Mouse (Mus musculus): ENCODE measurements around the gene Pigx. TPM values are rescaled to one million over a fixed set of nuclear protein-coding genes. Genes with fewer than 3 reads are reported as not detected.
"Not testable (repeated sequence)": the region's sequence is repeated elsewhere in the genome, so short reads cannot be mapped to it uniquely, and the experiment has no call there.

Pigx gene
- polyA plus RNA-seq, 1 experiment from 2014 or later = 93.0 TPM

GRCm38 (mm10) chr16:32076406-32076805, 23.1 kb downstream of the Pigx start:
- Histone ChIP-seq H3K9me3 (replicated peaks) (no peaks in the 10 kb centered on the region), H3K27ac (replicated peaks) (no peak overlapping the region), H3K27me3 (replicated peaks) (no peaks in the 10 kb centered on the region), H3K4me3 (replicated peaks) (no peak overlapping the region), H3K4me2 (no peak overlapping the region; the same call in 1 of the 2 replicates), H3K36me3 (no peaks in the 10 kb centered on the region), H3K4me1 (peaks cover 25% of the 10 kb centered on the region), H3K9ac (replicated peaks) (no peak overlapping the region)
- ATAC-seq (ENCODE audit: low FRiP score) = no peak
- WGBS = 67% methylated on average over 3 of the region's 3 CpGs

DNA sequence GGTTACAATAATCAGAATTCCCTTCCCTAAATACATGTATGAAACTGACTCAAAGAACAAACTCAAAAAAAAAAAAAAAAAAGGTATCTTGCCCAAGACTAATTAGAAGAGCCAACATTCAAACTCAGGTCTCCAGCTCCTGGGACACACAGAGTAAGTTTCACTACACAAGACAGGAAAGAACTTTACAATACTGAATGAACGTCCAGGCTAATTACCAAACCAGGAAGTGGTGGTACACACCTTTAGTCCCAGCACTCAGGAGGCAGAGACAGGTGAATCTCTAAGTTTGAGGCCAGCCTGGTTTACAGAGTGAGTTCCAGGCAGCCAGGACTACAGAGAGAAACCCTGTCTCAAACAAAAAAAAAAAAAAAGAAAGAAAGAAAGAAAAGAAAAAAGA, 23.8 kb downstream of the Pigx start:
- Histone ChIP-seq H3K4me2 (no peak overlapping the region), H3K27ac (replicated peaks) (no peak overlapping the region), H3K36me3 (no peaks in the 10 kb centered on the region), H3K9ac (replicated peaks) (no peak overlapping the region), H3K27me3 (replicated peaks) (no peaks in the 10 kb centered on the region), H3K4me1 (peaks cover 25% of the 10 kb centered on the region), H3K4me3 (replicated peaks) (no peak overlapping the region), H3K9me3 (replicated peaks) (no peaks in the 10 kb centered on the region)
- ATAC-seq (ENCODE audit: low FRiP score) = no peak
- 56% methylated on average over 1 of the region's 1 CpGs for WGBS

GRCm38 (mm10) chr16:32070070-32070469, 29.5 kb downstream of the Pigx start:
- H3K9me3 ChIP-seq (replicated peaks); H3K4me1 ChIP-seq; H3K27me3 ChIP-seq (replicated peaks); ATAC-seq (ENCODE audit: low FRiP score); H3K9ac ChIP-seq (replicated peaks); H3K4me2 ChIP-seq; H3K4me3 ChIP-seq (replicated peaks); H3K36me3 ChIP-seq; H3K27ac ChIP-seq (replicated peaks): not testable (repeated sequence)
- WGBS = 72% methylated on average over 4 of the region's 4 CpGs

DNA sequence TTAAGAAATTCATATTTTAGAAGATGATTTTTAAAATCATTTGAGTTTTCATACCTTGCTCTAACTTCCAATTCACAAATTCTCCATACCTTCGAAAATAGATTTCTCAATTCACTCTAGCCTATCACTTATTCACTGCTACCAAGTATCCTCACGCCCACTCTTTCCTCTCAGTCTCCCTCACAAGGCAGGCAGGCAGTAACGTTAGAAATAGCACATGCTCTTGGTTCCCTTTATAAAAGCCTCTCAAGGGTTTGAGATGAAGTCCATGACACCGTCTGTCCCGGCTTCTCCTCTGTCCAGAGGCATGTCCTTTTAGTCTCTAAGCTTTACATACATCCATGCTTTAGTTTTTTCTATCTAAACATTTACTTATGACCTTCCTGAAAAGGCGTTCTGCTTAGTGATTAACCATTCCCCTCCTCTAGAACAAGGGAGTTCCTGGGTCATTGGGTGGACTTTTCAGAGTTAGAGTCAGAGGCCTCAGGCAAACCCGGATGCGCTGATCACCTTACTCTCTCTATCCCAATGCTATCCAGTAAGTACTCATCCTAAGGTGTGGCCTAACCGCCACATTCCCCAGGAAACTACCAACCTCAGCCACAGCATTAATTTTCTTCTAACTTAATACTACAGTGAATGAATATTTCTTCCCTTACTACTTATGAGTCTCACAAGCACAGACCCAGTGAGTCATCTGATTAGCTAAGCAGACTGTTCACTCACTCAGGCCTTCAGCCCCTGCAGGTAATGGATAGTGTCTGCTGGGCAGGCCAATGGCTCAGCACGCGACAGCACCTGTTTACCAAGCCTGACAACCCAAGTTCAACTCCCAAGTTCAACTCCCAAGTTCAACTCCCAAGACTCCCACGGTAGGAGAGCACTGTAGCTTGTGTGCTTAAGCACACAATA, 30.9 kb downstream of the Pigx start:
- ATAC-seq (ENCODE audit: low FRiP score) = no peak
- WGBS = 83% methylated on average over 12 of the region's 12 CpGs

GRCm38 (mm10) chr16:32066899-32067298, 32.6 kb downstream of the Pigx start:
- H3K27ac ChIP-seq (replicated peaks) = no peak overlapping the region
- H3K4me1 ChIP-seq = 0 out of 2 replicates have a peak, but pooled peaks cover 2% of the 10 kb centered on the region
- H3K9me3 ChIP-seq (replicated peaks) = no peaks in the 10 kb centered on the region
- no peaks in the 10 kb centered on the region for H3K27me3 ChIP-seq (replicated peaks)
- no peak overlapping the region for H3K4me3 ChIP-seq (replicated peaks)
- no peak overlapping the region for H3K9ac ChIP-seq (replicated peaks)
- no peak for ATAC-seq (ENCODE audit: low FRiP score)
- H3K4me2 ChIP-seq = no peak overlapping the region
- H3K36me3 ChIP-seq = no peaks in the 10 kb centered on the region
- 95% methylated on average over 1 of the region's 1 CpGs for WGBS

More for the DNA sequence above, 30.9 kb downstream of the Pigx start:
- Histone ChIP-seq H3K36me3 (no peaks in the 10 kb centered on the region), H3K4me2 (no peak overlapping the region), H3K27ac (replicated peaks) (no peak overlapping the region), H3K9ac (replicated peaks) (no peak overlapping the region), H3K9me3 (replicated peaks) (no peaks in the 10 kb centered on the region), H3K27me3 (replicated peaks) (no peaks in the 10 kb centered on the region), H3K4me3 (replicated peaks) (no peak overlapping the region), H3K4me1 (0 out of 2 replicates have a peak, but pooled peaks cover 2% of the 10 kb centered on the region)

DNA sequence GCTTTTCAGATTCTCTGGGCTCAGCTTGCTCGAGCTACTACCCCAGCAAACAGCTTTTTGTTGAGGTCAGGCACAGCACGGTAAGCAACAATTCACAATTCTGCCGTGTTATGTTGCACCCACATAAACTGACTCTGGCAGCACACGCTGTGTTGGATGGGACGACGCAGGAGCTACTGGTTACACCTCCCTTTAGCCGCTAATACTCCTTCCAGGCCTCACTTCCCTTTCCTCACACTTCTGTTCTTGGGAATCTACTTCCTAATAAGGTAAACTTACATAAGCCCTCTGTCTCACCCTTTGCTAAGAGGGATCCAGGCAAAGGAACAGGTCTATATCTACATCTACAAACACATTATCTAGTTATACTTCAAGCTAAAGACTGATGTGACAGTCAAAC, 35.6 kb downstream of the Pigx start:
- Histone ChIP-seq H3K36me3 (no peaks in the 10 kb centered on the region), H3K4me1 (0 out of 2 replicates have a peak, but pooled peaks cover 2% of the 10 kb centered on the region), H3K27ac (replicated peaks) (no peak overlapping the region), H3K27me3 (replicated peaks) (no peaks in the 10 kb centered on the region), H3K4me2 (no peak overlapping the region), H3K4me3 (replicated peaks) (no peak overlapping the region), H3K9ac (replicated peaks) (no peak overlapping the region), H3K9me3 (replicated peaks) (no peaks in the 10 kb centered on the region)
- ATAC-seq (ENCODE audit: low FRiP score) = no peak
- WGBS = 87% methylated on average over 7 of the region's 7 CpGs

DNA sequence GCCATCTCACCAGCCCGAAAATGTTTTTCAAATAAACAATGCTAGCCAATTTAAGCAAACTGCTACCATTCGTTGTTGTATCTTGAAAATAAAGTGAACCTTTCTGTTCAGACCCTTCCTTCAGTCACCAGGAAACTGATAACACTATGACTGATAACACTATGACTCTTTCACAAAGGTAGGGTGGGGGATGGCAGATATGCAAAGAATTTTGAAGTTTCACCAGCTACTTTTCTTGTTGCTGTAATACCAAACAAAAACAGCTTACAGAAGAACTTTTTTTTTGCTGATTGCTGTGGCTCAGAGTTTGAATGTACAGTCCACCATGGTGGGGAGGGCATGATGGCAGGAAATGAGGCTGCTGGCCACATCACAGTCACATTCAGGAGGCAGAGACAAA, 37.3 kb downstream of the Pigx start:
- Histone ChIP-seq H3K4me2 (no peak overlapping the region), H3K27me3 (replicated peaks) (no peaks in the 10 kb centered on the region), H3K36me3 (no peaks in the 10 kb centered on the region), H3K4me3 (replicated peaks) (no peak overlapping the region), H3K27ac (replicated peaks) (no peak overlapping the region), H3K9me3 (replicated peaks) (no peaks in the 10 kb centered on the region), H3K4me1 (0 out of 2 replicates have a peak, but pooled peaks cover 2% of the 10 kb centered on the region), H3K9ac (replicated peaks) (no peak overlapping the region)
- no peak for ATAC-seq (ENCODE audit: low FRiP score)
- WGBS = 92% methylated on average over 2 of the region's 2 CpGs

GRCm38 (mm10) chr16:32059840-32060523, 39.6 kb downstream of the Pigx start:
- Histone ChIP-seq H3K4me1 (0 out of 2 replicates have a peak, but pooled peaks cover 2% of the 10 kb centered on the region), H3K9me3 (replicated peaks) (no peaks in the 10 kb centered on the region), H3K27ac (replicated peaks) (no peak overlapping the region), H3K27me3 (replicated peaks) (no peaks in the 10 kb centered on the region), H3K36me3 (no peaks in the 10 kb centered on the region), H3K4me2 (no peak overlapping the region), H3K9ac (replicated peaks) (no peak overlapping the region), H3K4me3 (replicated peaks) (no peak overlapping the region)
- no peak for ATAC-seq (ENCODE audit: low FRiP score)
- 77% methylated on average over 6 of the region's 6 CpGs for WGBS

- H3K9me3 ChIP-seq (replicated peaks) = no peaks in the 10 kb centered on the region
- H3K36me3 ChIP-seq = no peaks in the 10 kb centered on the region
- H3K4me2 ChIP-seq = no peak overlapping the region
- H3K27ac ChIP-seq (replicated peaks) = no peak overlapping the region
- H3K9ac ChIP-seq (replicated peaks) = no peak overlapping the region
- H3K4me3 ChIP-seq (replicated peaks) = no peak overlapping the region
- H3K4me1 ChIP-seq = 0 out of 2 replicates have a peak, but pooled peaks cover 1% of the 10 kb centered on the region
- 78% methylated on average over 5 of the region's 5 CpGs for WGBS
- no peak for ATAC-seq (ENCODE audit: low FRiP score)
- H3K27me3 ChIP-seq (replicated peaks) = no peaks in the 10 kb centered on the region
These were observed 40.7 kb downstream of the Pigx start for GRCm38 (mm10) chr16:32058817-32059216.

GRCm38 (mm10) chr16:32042367-32042766, 57.2 kb downstream of the Pigx start:
- Histone ChIP-seq H3K36me3 (peaks cover 58% of the 10 kb centered on the region), H3K9ac (replicated peaks) (no peak overlapping the region), H3K4me3 (replicated peaks) (no peak overlapping the region), H3K27me3 (replicated peaks) (no peaks in the 10 kb centered on the region), H3K4me1 (no peaks in the 10 kb centered on the region), H3K4me2 (no peak overlapping the region), H3K9me3 (replicated peaks) (no peaks in the 10 kb centered on the region), H3K27ac (replicated peaks) (no peak overlapping the region)
- ATAC-seq (ENCODE audit: low FRiP score) = no peak
- 95% methylated on average over 4 of the region's 4 CpGs for WGBS
